Mouse (Mus musculus) ES-Bruce4 (cell line): Measurements from ENCODE around the gene Tbxas1.

Experiments used
- CTCF ChIP-seq: IDR thresholded peaks from one replicate; pipeline ENCODE4 v1.8.1; 2011; ENCODE audit warnings: low read depth, low read length
- POLR2A ChIP-seq: IDR thresholded peaks from one replicate; pipeline ENCODE4 v1.8.1; 2011; ENCODE audit warnings: low read length; ENCODE audit not compliant: insufficient read depth

DNA sequence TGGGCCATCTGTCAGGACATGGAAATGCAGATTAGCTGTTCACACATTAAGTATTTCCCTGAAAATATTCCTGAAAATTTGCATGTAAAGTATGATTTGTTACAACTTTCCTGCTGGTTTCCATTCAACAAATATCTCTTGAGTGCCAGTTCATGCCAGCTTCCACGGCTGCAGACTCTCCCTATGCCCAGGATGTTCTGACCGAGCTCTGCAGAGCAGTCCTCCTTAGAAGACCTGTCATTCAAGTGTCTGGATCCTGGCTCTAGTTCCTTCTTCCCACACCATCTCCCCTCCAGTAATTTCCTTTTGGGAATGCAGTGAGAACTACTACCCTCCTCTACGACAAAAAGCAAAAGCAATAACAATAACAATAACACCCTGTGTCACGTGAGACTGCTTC, 155.5 kb downstream of the Tbxas1 start:
- TF ChIP-seq POLR2A = no peak
- TF ChIP-seq CTCF = no peak
